Mouse (Mus musculus) megakaryocyte progenitor cell, adult 5-6 weeks (primary cell): ENCODE measurements around the gene Serf2. TPM values are rescaled to one million over a fixed set of nuclear protein-coding genes. Genes with fewer than 3 reads are reported as not detected.
"Not testable (repeated sequence)": the region's sequence is repeated elsewhere in the genome, so short reads cannot be mapped to it uniquely, and the experiment has no call there.

ENCODE experiments used
- ATAC-seq: replicated peaks from 2 replicates; pipeline ENCODE4 v1.8.0; 2016; ENCODE audit warnings: mild to moderate bottlenecking, moderate TSS enrichment, inconsistent platforms; ENCODE audit not compliant: poor library complexity
- total RNA-seq, 2 experiments: library from RNA; stranded (forward) in 1 of 2; stranded (reverse) in 1 of 2; fragments of 157-497, 149-512 nt in 1 of 2; fragments of 200-1000 nt in 1 of 2; gene quantifications; 2 replicates each; pipeline versions ENCODE4 v1.2.3 to v1.2.4; 2015 to 2017

The Serf2 gene
- total RNA-seq, 2 experiments from 2014 or later = 255 to 317 TPM

DNA sequence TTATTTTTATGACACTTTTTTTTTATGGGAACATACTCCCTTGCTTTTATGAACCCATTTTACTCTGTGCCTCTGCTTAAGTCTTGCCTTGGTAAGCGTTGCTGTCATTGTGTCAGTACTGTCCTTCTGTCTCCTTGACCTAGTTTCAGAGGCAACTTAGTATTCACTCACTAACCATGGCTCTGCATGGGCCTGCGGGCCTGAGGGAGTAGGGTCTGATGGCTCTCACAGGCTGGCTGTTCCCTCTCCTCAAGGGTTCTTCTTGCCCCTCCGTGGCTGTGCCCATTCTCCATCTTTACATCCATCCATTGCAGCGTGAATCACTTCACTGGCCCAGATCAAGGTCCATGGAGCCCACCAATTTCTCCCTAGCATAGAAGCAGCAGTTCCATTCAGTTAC, 2.5 kb upstream of the Serf2 start:
- no peak for ATAC-seq

DNA sequence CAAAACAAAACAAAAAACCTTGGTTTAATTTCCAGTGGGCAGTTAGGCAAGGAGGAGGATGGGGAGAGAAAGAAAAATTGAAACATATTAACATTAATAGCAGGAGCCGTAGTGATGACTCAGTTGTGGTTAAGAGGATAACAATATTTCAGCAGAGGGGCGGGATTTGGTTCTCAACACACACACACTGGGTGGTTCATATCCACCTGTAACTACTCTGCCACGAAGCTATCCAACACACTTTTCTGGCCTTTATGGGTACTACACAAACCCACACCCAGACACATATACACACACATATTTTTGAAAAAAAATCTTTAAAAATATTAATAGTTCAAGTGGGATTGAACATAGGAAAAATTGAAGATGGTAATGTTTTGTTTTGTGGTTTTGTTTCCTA, 2.0 kb upstream of the Serf2 start:
- ATAC-seq = no peak

DNA sequence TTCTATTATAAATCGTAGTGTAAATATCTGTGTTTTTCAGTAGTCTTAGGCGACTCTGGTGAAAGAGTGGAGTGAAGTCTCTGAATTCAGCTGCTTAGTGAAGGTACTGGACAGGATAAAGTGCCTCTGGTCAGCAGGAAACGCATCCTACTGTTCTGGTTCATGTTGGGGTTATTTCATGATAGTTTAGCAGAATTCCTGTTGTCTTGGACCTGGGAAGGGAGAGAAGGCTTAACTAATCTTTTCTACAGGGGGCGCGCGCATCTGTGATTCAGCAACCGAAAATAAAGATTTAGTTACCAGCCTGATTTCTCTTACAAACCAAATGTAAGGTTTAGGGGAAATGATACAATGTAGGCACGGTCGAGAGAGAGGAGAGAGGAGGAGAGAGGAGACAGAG, 859 bp upstream of the Serf2 start:
- no peak for ATAC-seq

DNA sequence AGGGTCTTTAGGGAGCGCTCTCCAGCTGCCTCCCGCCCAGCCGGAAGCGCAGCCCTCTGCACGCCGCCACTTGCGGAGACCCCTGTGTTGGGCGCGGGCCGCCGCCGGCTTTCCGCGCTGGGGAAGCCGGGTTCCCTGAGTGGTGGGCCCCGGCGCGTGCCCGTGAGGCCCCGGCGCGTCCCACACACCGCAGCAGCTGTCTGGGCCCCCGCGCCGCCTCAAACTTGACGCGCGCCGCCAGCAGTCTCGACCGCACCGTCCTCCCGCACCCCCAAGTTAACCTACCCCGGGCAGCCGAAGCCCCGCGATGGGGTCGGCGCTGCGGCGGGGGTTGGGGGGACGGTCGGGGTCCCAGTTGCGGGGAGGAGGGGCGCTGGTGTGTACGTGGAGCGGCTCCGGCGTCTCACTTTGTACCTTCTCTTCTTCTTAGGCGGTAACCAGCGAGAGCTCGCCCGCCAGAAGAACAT, 583 bp downstream of the Serf2 start:
- no peak; the same call in 1 of the 2 replicates for ATAC-seq

DNA sequence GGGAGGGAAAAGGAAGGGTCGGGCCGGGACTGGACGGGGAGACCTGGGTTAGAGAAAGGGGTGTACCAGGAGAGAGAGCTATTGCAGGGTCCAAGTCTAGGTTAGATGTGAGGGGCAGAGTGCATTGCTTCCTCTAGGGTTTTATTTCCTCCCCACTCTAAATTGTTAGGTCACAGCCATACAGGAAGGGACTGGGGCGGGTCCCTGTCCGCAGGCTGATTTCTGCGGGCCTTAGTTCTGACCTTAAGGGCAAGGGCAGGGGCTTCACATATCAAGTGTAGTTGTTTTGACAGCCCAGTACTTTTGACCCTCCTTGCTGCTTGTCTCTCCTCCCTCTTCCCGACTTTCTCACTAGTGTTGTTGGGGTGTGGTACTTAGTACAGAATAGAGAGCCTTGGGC, 1.1 kb downstream of the Serf2 start:
- ATAC-seq = no peak; the same call in 1 of the 2 replicates

DNA sequence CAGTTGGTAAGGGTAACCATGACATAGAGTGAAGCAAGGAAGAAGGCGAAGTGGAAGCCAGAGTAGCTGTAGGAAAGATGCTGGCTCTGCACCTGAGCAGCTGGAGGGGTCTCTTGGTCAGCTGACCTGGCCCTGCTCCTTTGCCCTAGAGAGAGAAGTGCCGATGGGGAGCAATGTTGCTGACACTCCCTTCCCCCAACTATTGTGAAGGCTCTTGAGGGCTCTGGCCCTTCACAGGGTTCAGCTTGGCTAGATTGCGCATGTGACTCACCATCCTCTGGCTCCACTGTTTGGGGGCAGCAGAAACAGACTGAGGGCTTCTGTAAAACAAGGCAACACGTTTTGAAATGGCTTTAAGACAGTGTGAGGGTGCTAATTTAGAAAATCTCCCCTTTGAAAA, 3.4 kb downstream of the Serf2 start:
- no peak for ATAC-seq

DNA sequence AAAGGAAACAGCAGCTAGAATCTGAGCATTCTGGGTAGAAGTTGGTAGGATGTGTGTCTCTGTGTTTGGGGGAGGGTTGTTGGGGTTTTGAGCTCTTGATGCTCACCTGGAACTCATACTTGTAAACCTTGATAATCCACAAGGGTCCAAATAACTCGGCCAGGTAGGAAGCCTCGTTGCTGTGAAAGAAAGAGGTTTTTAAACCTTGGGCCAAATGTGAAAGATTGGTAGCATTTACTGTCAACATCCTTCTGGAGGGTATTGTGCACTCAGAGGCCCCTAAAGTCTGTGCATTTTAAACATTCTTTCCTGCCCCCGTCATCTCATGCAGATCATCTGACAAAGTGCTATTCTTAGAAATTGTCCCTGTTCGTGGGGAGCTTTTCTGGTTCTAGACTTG, 4.0 kb downstream of the Serf2 start, which contains the start of gene Hypk:
Gene Hypk, plus strand, starts transcription at position 301 of the 400 bp plus-strand sequence.
- no peak for ATAC-seq

DNA sequence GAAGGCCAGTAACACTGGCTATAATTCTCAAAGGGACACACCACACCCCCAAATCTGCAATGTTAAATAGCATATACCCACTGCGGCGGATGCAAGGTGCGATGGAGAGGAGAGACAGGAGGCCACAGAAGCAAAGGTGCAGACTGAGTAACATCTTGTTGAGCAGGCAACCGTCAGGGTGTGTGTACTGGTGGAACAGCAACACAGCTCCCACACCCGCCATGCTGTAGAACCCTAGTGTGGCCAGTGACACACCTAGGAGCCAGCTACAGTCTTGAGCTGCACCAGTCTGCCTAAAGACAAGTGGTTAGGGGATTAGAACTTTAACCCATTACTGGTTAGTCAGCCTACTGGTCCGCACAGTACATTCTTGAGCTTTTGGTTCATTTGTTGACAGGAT, 4.9 kb downstream of the Serf2 start:
- ATAC-seq = no peak

DNA sequence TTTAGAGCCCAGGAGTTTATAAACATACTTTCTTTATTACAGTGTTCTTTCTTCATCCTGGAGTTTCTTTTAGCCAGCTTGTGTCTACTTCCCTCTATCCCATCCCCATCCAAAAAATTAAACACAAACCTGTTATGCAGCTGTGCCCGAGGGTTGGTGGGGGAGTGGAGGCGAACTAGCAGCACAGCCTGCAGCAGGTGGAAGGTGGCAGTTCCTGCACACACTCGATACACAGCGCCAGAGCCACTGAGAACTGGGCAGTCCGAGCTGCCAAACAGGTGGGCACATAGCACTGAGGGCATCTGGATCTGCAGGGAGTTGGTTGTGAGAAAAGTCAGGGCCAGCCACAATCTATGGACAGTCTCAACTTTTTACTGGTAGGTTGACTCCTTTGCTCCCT, 6.5 kb downstream of the Serf2 start:
- ATAC-seq = no peak

DNA sequence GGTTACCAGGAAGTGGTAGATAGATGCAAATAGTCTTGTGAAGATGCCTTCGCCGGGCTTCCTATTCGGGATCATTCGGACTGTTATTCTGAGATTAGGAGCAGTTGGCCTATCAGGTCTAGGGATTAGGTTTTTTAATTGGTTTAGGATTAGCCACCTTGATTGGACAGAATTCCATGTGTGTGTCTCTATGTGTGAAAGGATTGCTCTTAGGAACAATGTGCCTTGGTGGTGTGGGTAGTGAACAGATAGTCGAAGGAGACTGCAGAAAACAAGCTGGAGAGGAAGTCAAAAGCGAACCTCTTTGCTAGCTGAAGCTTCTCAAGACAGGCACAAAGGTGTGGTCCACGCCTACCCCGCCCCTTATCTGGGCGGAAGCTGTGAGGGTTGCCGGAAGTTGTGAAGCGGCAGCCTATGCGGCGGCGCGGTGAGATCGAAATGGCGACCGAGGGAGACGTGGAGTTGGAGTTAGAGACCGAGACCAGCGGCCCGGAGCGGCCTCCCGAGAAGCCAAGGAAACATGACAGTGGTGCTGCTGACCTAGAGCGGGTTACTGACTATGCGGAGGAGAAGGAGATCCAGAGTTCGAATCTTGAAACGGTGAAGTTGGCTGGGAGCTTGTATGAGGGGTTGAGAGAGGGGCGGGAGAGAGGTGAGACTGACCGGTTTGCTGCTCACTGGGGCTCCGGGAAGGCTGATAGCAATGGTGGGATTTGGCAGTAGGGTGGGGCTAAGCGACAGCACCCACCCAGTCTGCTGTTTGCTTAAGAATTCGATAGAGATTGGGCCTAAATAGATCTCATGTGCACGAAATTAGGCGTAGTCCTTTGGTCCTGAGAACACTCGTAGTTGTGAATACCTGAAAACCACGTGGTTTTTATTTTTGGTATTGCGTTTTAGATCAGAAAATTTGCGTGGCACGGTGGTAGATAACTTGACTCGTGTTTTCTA, 8.0 kb downstream of the Serf2 start, which contains the start of gene Serinc4:
Gene Serinc4, minus strand, starts transcription at position 90 of the 951 bp plus-strand sequence.
- ATAC-seq = peak; percentile 96

DNA sequence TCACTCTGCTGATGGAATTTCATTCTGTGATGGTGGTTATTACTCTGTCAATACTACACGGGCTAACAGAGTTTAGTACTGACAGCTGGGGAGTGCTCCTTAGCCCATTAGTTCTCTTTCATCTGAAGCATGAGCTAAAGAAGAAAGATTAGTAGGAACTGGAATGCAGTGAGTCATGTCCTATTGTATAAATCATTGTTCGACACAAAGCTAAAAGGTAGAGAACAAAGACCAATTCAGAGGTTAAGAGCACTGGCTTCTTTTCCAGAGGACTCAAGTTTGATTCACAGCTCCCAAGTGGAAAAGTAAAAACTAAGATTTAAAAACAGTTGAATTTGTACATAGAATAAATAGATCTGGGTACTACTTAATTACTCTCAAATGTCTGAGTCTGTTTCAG, 11.1 kb downstream of the Serf2 start:
- no peak for ATAC-seq

DNA sequence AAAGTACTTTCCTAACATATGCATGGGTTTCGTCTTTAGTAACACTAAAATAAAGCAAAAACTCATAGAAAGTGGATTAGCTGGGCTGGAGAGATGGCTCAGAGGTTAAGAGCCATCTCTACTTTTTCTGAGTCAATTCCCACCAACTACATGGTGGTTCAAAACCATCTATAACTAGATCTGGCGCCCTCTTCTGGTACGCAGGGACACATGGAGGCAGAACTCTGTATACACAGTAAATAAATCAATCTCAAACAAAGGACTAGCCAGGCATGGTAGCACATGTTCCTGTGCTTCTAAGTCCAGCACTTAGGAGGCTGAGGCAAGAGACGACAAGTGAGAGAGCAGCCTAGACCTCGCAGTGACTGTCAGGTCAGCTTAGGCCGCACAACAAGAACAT, 20.0 kb downstream of the Serf2 start:
- peak; percentile 51; the same call in 1 of the 2 replicates for ATAC-seq

DNA sequence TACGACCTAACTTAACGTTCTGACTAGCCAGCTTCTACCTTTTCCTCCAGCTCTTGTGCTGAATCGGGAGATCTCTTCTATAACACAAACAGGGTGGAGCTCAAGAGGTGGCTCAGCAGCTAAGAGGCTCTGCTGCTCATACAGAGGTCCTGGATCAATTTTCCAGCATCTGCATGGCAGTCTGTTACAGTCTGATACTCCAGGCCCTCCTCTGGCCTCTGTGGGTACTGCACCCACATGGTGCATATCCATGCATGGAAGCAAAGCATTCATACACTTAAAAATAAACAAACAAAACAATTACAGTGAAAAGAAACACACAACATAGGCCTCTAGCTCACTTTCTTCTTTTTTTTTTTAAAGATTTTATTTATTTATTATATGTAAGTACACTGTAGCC, 23.8 kb downstream of the Serf2 start:
- ATAC-seq = peak; percentile 51

DNA sequence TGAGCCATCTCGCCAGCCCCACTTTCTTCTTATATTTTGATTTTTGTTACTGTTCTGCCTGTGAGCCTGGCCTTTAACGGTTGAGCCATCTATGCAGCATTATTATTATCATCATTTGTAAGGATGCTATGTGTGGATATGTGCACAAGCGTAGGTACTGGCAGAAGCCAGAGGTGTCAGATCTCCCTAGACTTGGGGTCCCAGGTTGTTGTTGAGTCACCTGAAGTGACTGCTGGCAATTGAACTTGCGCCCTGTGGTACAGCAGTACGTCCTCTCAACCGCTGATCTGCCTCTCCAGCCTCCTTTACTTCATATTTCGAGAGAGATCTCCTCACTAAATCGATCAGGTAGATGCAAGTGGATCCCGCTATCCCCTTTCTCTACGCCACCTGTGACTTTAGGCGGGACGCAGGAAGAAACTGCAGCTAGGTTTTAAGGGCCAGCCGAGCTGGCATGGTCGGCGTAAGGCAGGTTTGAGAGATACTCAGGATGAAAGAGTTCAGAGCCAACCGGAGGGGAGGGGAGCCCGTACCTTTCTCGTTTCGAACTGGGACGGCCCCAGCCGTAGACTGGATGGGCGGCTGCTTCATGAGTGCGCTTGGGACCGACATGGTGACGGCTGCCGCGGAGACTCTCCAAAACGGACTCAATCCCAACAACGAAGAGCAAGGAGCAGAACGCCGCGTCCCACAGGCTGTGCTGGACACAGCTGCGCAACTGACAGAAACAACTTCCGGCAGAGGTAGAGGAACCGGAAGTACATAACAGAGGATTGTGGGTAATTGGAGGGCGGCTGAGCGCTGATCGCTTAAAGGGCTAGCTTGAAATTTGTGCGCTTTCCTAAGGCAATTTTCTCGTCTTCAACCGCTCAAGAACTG, 24.5 kb downstream of the Serf2 start, which contains the start of gene Mfap1b:
Gene Mfap1b, minus strand, starts transcription at position 767 of the 879 bp plus-strand sequence.
- peak; percentile 98 for ATAC-seq

DNA sequence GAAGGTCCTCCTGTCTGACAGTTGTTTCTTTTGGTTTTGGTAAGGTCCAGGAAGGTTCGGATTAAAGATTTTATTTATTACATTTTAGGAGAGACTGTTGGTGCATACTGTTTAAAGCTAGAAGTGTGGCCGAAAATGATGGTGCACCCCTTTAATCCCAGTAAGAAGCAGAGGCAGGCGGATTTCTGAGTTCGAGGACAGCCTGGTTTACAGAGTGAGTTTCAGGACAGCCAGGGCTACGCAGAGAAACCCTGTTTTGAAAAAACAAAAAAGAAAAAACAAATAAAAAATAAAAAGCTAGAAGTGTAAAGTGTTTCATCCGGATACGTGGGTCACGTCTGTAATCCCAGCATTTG, 25.2 kb downstream of the Serf2 start:
- ATAC-seq = peak; percentile 35

DNA sequence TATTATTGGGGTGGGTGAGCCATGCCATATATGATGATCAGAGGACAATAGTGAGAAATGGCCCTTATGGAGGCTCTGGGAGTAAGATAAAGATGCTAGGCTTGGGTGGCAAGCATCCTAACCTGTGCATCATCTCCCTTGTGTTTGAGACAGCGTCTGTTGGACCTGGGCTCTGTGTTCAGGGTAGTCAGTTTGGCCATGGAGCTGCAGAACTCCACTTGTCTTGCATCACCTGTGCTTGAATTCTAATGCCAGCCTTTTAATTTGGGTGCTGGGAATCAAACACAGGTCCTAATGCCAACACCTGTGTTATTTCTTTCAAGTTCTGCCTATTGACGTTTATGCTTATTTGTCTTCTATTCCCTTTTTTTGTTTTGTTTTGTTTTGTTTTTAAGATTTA, 26.3 kb downstream of the Serf2 start:
- not testable (repeated sequence) for ATAC-seq

DNA sequence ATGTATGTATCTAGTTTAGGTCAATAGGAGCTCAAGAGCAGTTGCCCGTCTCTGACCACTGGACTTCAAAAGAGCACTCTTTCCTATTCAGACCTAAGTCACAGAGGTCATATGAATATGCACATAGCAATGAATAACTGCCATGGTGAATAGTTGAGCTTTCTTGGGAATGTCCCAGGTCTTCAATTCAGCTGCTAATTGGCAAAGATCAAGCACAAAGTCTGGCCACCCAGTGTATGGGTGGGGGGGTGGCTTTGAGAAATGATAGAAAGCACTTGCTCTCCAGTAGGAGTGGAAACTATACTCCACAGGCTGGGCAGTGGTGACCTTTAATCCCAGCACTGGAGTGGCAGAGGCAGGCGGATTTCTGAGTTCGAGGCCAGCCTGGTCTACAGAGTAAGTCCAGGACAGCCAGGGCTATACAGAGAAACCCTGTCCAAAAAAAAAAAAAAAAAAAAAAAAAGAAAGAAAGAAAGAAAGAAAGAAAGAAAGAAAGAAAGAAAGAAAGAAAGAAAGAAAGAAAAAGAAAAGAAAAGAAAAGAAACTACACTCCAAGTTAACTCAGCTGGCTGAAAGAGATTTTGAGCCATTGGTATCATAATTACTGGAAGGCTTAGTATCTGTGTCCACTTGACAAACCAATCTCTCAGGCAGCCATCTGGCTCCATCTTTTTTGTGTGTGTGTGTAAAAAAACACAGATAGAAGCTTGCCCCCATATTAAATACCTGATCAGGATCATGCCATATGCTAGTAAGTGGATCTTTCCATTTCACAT, 28.7 kb downstream of the Serf2 start:
- no peak for ATAC-seq

DNA sequence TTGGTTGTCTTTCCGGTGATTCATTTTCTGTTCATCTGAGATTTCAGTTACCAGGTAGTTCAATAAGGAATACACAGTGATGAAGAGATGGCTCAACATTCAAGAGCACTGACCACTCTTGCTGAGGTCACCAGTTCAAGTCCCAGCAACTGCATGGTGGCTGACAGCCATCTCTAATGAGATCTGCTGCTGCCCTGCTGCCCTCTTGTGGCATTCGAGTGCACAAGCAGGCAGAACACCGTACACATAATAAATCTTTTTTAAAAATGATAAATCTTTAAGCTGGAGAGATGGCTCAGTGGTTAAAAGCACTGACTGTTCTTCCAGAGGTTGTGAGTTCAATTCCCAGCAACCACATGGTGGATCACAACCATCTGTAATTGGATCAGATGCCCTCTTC, 31.5 kb downstream of the Serf2 start:
- peak; percentile 95 for ATAC-seq

DNA sequence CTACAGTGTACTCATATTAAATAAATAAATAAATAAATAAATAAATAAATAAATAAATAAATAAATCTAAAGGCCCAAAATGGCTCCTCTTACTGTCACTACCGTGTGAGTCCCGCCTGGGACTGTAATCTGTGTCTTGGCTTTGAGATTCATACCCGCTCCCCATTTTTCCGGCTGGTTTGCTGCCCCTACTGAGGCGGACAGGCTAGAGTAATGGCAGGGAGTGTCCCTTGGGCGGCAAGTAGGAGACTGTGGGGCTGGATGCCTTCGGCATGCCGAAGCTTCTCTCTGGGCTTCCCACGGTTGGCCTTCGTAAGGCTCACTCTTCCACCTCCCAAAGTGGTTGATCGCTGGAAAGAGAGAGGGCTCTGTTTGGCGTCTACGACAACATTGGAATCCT, 31.9 kb downstream of the Serf2 start:
- peak; percentile 30 for ATAC-seq

DNA sequence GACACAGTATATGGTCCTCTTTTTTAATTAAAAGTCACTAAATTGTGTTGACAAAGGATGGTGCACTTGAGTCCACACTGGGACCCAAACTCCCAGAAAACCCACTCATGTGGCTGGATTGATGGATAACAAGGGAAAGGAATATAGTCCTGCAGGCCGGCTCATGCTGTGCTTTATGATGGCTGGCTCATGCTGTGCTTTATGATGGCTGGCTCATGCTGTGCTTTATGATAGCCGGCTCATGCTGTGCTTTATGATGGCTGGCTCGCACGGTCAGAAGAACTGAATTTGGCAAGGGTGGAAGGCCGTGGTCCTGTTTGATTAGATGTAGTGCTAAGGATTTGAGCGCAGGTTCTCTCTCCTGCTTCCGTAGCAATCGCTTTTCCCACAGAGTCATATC, 34.6 kb downstream of the Serf2 start:
- no peak for ATAC-seq

DNA sequence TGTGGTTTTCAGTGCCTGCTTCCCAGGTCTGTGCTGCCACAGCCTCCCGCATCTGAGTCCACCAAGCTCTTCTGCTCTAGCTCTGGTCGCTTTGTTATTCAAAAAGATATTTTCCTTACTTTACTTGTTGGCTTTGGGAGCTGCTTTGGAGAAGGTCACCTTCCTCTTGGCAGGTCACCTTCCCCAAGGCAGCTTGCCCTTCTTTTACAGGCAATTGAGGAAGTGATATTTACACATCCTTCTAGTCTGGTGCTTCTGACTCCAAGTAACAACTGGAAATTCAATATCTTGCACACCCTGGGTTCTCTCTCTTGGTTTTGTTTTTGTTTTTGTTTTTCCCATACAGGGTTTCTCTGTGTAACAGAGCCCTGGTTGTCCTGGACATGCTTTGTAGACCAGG, 35.4 kb downstream of the Serf2 start:
- peak; percentile 56 for ATAC-seq
